Mouse (Mus musculus) heart, embryonic 13.5 days (tissue): ENCODE data around the gene Serpinb9. TPM values are rescaled to one million over a fixed set of nuclear protein-coding genes. Genes with fewer than 3 reads are reported as not detected.
A peak's percentile ranks its signal among the peaks of the same experiment; 100 is the strongest.
"Not testable (repeated sequence)": the region's sequence is repeated elsewhere in the genome, so short reads cannot be mapped to it uniquely, and the experiment has no call there.

Experiments
- ATAC-seq: fragments of 200-750 bp; cut with Nextera tagmentation; 2 replicates; pipeline ENCODE4 v1.8.0; 2017; ENCODE audit warnings: moderate TSS enrichment; ENCODE audit not compliant: insufficient number of reproducible peaks, low FRiP score, low TSS enrichment; ENCODE audit errors: extremely low read depth
- H3K27ac ChIP-seq: fragments of 300-500 bp; sonication (generic); replicated peaks from 2 replicates; pipeline ENCODE4 v1.5.1; 2015; ENCODE audit warnings: moderate library complexity, mild to moderate bottlenecking, inconsistent platforms
- H3K27me3 ChIP-seq: fragments of 300-500 bp; sonication (generic); replicated peaks from 2 replicates; pipeline ENCODE4 v1.6.1; 2015; ENCODE audit warnings: mild to moderate bottlenecking, inconsistent platforms
- H3K36me3 ChIP-seq: fragments of 300-500 bp; sonication (generic); 2 replicates; pipeline ENCODE4 v1.6.1; 2015; ENCODE audit warnings: mild to moderate bottlenecking, inconsistent platforms
- H3K4me1 ChIP-seq: fragments of 300-500 bp; sonication (generic); 2 replicates; pipeline ENCODE4 v1.6.1; 2015; ENCODE audit warnings: inconsistent platforms
- H3K4me2 ChIP-seq: fragments of 300-500 bp; sonication (generic); 2 replicates; pipeline ENCODE4 v1.6.1; 2015; ENCODE audit warnings: inconsistent platforms, mild to moderate bottlenecking, moderate library complexity
- H3K4me3 ChIP-seq: fragments of 300-500 bp; sonication (generic); 2 replicates; pipeline ENCODE4 v1.5.1; 2015; ENCODE audit warnings: moderate library complexity, mild to moderate bottlenecking, inconsistent platforms
- H3K9ac ChIP-seq: fragments of 300-500 bp; sonication (generic); 2 replicates; pipeline ENCODE4 v1.6.1; 2015; ENCODE audit warnings: inconsistent platforms, mild to moderate bottlenecking, moderate library complexity
- H3K9me3 ChIP-seq: fragments of 300-500 bp; sonication (generic); 2 replicates; pipeline ENCODE4 v1.6.1; 2016; ENCODE audit warnings: inconsistent platforms
- WGBS: fragments of 180-500 bp; shearing (Covaris S2); methylation state at CpG from one replicate; pipeline ENCODE4 v1.1.7; 2015; ENCODE audit warnings: mixed read lengths; 5-methylcytosine and 5-hydroxymethylcytosine counted together
- polyA plus RNA-seq: library from polyadenylated mRNA; unstranded; fragments of >200 nt; fragmentation: Nextera tagmentation; extraction: Ambion mirVana; gene quantifications from 2 replicates; pipeline ENCODE4 v1.2.1, GENCODE M21; 2015

The Serpinb9 gene
- polyA plus RNA-seq: 7.8 and 8.2 TPM in 2 replicates

GRCm38 (mm10) chr13:33002950-33003349 is at the start of gene Serpinb9:
TSS of gene Serpinb9 (plus strand) at chr13:33003250.
- Histone ChIP-seq H3K9ac (peak within 1 kb of the TSS; percentile 83), H3K4me2 (peak within 1 kb of the TSS; percentile 76), H3K9me3 (no peaks in the 10 kb centered on the region), H3K27ac (peak within 1 kb of the TSS; percentile 92), H3K4me1 (peaks cover 26% of the 10 kb centered on the region), H3K27me3 (no peaks in the 10 kb centered on the region), H3K4me3 (peak within 1 kb of the TSS; percentile 49), H3K36me3 (peaks cover 2% of the 10 kb centered on the region; the same call in 1 of the 2 replicates)
- WGBS: 88% methylated on average over 3 of the region's 3 CpGs
- no peak for ATAC-seq

DNA sequence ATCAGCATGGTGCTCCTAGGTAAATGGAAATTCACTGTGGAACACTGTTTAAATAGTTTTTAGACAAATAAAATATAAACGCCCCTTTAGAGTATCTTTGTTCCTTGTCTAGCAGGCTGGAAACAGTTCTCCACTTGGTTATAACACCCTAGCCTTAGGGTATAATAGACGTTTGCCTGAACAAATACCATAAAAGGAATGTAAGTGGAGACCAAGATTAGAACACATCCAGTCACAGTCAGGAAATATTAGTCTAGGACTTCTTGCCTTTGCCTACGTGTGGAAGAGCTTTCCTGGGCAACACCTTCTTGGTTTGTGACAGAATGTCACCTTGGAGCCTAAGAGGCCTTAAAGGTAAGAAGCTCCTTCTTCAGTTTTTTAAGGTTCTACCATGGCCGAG is 46.5 kb upstream of the Serpinb9 start:
- H3K27ac ChIP-seq: no peak overlapping the region

DNA sequence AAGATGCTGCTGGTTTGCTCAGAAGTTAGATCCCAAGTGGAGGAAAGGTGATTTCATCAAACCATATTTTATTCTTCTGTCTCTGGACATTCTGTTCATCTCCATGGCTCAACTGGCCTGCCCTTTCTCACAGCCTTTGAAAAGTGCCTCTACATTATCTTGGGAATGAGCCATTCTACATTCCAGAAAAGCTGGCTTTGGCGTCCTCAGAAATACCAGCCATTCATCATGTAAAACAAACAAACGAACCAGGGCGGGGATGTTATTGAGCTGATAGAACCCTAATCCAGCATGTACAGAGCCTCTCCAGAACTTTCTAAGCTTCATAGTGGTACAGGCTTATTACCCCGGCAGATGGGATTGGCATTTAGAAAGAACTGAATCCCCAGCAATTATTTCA is 45.1 kb upstream of the Serpinb9 start:
- H3K27me3 ChIP-seq: no peaks in the 10 kb centered on the region
- peaks cover 6% of the 10 kb centered on the region; the same call in 1 of the 2 replicates for H3K9me3 ChIP-seq
- H3K36me3 ChIP-seq: no peaks in the 10 kb centered on the region
- H3K4me3 ChIP-seq: no peak overlapping the region
- H3K4me1 ChIP-seq: peaks cover 32% of the 10 kb centered on the region
- H3K4me2 ChIP-seq: no peak overlapping the region
- H3K9ac ChIP-seq: no peak overlapping the region
- 40% methylated on average over 4 of the region's 4 CpGs for WGBS
- H3K27ac ChIP-seq: peak overlapping the region; percentile 79
- no peak for ATAC-seq

More for the DNA sequence above, 46.5 kb upstream of the Serpinb9 start:
- ATAC-seq: no peak
- WGBS: 56% methylated on average over 4 of the region's 4 CpGs
- Histone ChIP-seq H3K4me2 (no peak overlapping the region), H3K9ac (no peak overlapping the region), H3K36me3 (no peaks in the 10 kb centered on the region), H3K27me3 (no peaks in the 10 kb centered on the region), H3K9me3 (peaks cover 6% of the 10 kb centered on the region; the same call in 1 of the 2 replicates), H3K4me3 (no peak overlapping the region), H3K4me1 (peaks cover 22% of the 10 kb centered on the region)

- 30% methylated on average over 7 of the region's 7 CpGs for whole genome bisulfite sequencing
- H3K36me3 ChIP-seq, H3K9ac ChIP-seq, ATAC-seq, H3K27me3 ChIP-seq, H3K4me2 ChIP-seq, H3K4me3 ChIP-seq, H3K9me3 ChIP-seq: not testable (repeated sequence)
- Histone ChIP-seq H3K27ac (peak overlapping the region; percentile 79), H3K4me1 (peaks cover 36% of the 10 kb centered on the region)
Measured at GRCm38 (mm10) chr13:32958521-32958920, 44.5 kb upstream of the Serpinb9 start.

GRCm38 (mm10) chr13:32963990-32964753 is 38.9 kb upstream of the Serpinb9 start:
- peak overlapping the region; percentile 73 for H3K27ac ChIP-seq
- no peak for ATAC-seq
- H3K27me3 ChIP-seq: no peaks in the 10 kb centered on the region
- no peak overlapping the region for H3K4me2 ChIP-seq
- no peak overlapping the region for H3K4me3 ChIP-seq
- 0 out of 2 replicates have a peak overlapping the region, but pooled peaks have one; percentile 28 for H3K9ac ChIP-seq
- 55% methylated on average over 9 of the region's 9 CpGs for WGBS
- no peaks in the 10 kb centered on the region for H3K9me3 ChIP-seq
- no peaks in the 10 kb centered on the region for H3K36me3 ChIP-seq
- peaks cover 51% of the 10 kb centered on the region for H3K4me1 ChIP-seq

- Histone ChIP-seq H3K4me2 (peak within 1 kb of the TSS; percentile 66), H3K9ac (peak within 1 kb of the TSS; percentile 77), H3K9me3 (no peaks in the 10 kb centered on the region), H3K27me3 (no peaks in the 10 kb centered on the region), H3K36me3 (peaks cover 6% of the 10 kb centered on the region), H3K4me3 (peak within 1 kb of the TSS; percentile 48), H3K27ac (peak within 1 kb of the TSS; percentile 73), H3K4me1 (peaks cover 51% of the 10 kb centered on the region)
- WGBS: 33% methylated on average over 16 of the region's 16 CpGs
- ATAC-seq: no peak
Measured at GRCm38 (mm10) chr13:32964989-32965811, 37.9 kb upstream of the Serpinb9 start, which contains the start of gene Serpinb6b. TSS of gene Serpinb6b (plus strand) at chr13:32965209.

GRCm38 (mm10) chr13:32966116-32966515 is 36.9 kb upstream of the Serpinb9 start:
- Histone ChIP-seq H3K9ac (peak overlapping the region; percentile 77), H3K27ac (peak overlapping the region; percentile 3; the same call in 1 of the 2 replicates), H3K4me1 (peaks cover 49% of the 10 kb centered on the region), H3K4me3 (peak overlapping the region; percentile 48), H3K9me3 (no peaks in the 10 kb centered on the region), H3K4me2 (peak overlapping the region; percentile 66), H3K27me3 (no peaks in the 10 kb centered on the region), H3K36me3 (peaks cover 12% of the 10 kb centered on the region)
- no peak for ATAC-seq
- 63% methylated on average over 5 of the region's 5 CpGs for WGBS

GRCm38 (mm10) chr13:32967233-32967632 is 35.8 kb upstream of the Serpinb9 start:
- no peak overlapping the region for H3K4me2 ChIP-seq

GRCm38 (mm10) chr13:32968353-32968984 is 34.6 kb upstream of the Serpinb9 start:
- no peak overlapping the region for H3K27ac ChIP-seq
- H3K4me2 ChIP-seq: no peak overlapping the region
- no peaks in the 10 kb centered on the region for H3K9me3 ChIP-seq
- peaks cover 17% of the 10 kb centered on the region for H3K36me3 ChIP-seq
- H3K9ac ChIP-seq: no peak overlapping the region
- no peaks in the 10 kb centered on the region for H3K27me3 ChIP-seq
- ATAC-seq: no peak
- H3K4me3 ChIP-seq: no peak overlapping the region
- peaks cover 34% of the 10 kb centered on the region for H3K4me1 ChIP-seq
- WGBS: 67% methylated on average over 5 of the region's 5 CpGs

More at GRCm38 (mm10) chr13:32967233-32967632, 35.8 kb upstream of the Serpinb9 start:
- no peaks in the 10 kb centered on the region for H3K27me3 ChIP-seq
- H3K36me3 ChIP-seq: peaks cover 14% of the 10 kb centered on the region
- no peaks in the 10 kb centered on the region for H3K9me3 ChIP-seq
- H3K4me3 ChIP-seq: no peak overlapping the region
- no peak for ATAC-seq
- no peak overlapping the region for H3K9ac ChIP-seq
- peaks cover 44% of the 10 kb centered on the region for H3K4me1 ChIP-seq
- no peak overlapping the region for H3K27ac ChIP-seq

DNA sequence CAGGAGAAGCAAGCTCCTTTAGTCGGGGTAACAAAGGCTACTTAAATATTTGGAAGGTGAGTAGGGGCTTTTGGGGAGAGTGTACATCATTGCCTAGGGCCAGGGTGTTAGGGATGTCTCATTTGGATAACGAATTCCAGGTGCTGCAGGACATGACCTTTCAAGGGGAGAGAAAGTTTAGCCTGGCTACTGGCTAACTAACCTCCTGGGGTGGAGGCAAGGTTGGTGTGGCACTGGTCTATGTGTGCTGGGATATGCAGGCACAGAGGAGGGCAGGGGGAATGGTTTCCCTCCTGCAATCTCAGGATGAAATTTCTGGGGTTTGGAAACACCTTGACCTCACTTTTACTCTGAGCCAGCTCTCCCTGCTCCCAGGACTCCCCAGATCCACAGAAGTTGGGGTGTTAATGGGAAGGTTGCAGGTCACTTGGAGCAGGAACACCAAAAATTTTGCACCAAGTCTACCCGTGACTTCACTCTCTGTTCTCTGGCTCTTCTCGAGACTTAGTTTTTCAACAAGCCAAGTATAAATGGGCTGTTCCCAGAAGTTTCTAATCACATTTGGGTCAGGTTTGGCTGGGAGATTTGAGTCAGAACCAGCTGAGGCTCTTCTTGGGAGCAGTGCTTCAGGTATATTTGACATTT is 33.9 kb upstream of the Serpinb9 start:
- 58% methylated on average over 4 of the region's 4 CpGs for WGBS
- Histone ChIP-seq H3K27ac (no peak overlapping the region), H3K27me3 (no peaks in the 10 kb centered on the region)

More for the DNA sequence above, 33.9 kb upstream of the Serpinb9 start:
- ATAC-seq: no peak
- Histone ChIP-seq H3K36me3 (peaks cover 17% of the 10 kb centered on the region), H3K4me3 (no peak overlapping the region), H3K9ac (no peak overlapping the region), H3K4me2 (no peak overlapping the region), H3K4me1 (peaks cover 28% of the 10 kb centered on the region), H3K9me3 (no peaks in the 10 kb centered on the region)
